Mouse (Mus musculus) common myeloid progenitor, adult 5-6 weeks (primary cell): ENCODE results near the gene Shd. TPM values are rescaled to one million over a fixed set of nuclear protein-coding genes. Genes with fewer than 3 reads are reported as not detected.

Experiments used
- ATAC-seq: replicated peaks from 2 replicates; pipeline ENCODE4 v1.8.0; 2016; ENCODE audit warnings: low read depth, mild to moderate bottlenecking, moderate TSS enrichment, inconsistent platforms; ENCODE audit not compliant: poor library complexity, severe bottlenecking
- total RNA-seq: library from RNA; stranded (forward); fragments of 200-1000, 187-1606 nt; gene quantifications from 2 replicates; pipeline ENCODE4 v1.2.3, GENCODE M21; 2017

Gene Shd
- total RNA-seq, 1 experiment from 2014 or later, result not detected

DNA sequence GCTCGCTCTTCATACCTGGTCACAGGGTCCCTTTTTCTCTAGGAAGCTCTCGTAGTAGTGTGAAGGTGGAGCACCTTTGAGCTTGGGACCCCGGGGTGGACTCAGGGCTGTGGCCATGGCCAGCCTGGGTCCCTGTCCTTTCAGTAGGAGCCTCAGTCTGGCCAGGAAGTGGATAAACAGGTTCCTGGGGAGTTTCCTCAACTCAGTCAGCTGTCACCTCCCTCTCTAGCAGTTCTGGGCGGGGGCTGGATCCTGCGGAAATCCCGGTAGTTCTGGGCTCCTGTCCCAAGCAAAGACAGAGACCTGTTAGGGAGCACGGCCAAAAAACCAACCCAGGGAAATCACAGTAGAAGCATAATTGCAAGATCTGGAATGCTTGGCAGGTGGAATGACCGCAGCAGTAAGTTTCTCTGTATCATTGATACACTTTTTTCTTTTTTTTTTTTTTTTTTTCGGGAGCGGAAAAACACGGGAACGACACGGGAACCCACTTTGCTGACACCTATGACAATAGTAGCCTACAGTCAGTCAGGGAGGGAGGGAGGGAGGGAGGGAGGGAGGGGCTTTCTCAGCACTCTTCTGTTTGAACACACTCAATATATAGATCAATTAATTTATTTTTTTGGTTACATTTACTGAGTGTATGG is 35.3 kb downstream of the Shd start, which contains the start of the genes Stap2 and Mpnd:
Gene Stap2, minus strand, starts transcription at position 170 of the 647 bp plus-strand sequence.
Gene Mpnd, plus strand, starts transcription at position 297 of the 647 bp plus-strand sequence.
- ATAC-seq, result no peak

DNA sequence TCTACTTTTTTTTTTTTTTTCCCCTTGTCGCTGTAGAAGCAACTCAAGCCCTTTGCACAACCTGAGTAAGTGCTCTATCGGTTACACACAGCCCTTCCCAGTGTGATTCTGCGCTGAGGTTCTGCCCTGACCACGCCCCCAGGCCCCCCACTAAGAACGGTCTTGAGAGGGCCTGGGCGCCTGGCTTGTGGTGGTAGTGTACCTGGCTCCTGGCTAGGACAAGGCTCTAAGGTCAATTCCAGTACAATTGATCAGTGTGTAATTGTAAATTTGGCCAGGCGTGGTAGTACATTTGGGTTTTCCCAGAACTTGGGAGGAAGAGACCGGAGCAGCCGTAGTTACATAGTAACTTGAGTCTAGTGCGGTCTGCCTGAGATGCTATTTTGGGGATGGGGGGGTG is 36.7 kb downstream of the Shd start:
- ATAC-seq, result no peak

DNA sequence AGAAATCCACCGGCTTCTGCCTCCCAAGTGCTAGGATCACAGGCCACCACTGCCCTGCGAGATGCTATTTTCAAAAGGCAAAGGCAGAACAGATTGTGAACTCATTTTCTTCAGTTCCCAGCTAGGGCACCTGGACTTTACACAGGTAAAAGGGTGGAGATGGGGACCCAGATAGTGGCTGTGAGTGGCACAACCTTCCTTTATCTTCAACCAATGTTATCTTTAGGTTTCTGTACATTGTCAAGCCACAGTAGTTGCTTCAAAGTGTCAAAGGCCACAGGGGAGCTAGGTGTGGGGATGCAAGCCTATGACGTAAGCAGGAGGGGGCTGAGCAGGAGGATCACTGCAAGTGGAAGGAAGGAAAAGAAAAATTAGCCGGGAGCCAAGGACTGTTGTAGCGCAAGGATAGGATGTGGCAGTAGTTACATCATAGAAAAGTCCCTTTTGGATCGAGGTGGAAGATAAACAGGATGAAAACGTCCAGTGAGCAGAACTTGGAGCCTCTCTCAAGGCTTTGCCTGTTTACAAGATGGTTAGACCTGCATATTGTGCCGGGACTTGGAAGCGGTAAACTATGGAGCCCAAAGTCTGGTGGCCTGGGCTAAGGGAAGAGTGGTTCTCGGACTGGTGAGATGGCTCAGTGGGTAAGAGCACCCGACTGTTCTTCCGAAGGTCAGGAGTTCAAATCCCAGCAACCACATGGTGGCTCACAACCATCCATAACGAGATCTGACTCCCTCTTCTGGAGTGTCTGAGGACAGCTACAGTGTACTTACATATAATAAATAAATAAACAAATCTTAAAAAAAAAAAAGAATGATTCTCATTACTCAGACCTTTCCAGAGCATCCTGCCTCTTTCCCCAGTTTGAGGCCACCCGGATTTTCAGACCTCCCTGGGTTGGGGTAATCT is 37.4 kb downstream of the Shd start:
- ATAC-seq, result no peak

DNA sequence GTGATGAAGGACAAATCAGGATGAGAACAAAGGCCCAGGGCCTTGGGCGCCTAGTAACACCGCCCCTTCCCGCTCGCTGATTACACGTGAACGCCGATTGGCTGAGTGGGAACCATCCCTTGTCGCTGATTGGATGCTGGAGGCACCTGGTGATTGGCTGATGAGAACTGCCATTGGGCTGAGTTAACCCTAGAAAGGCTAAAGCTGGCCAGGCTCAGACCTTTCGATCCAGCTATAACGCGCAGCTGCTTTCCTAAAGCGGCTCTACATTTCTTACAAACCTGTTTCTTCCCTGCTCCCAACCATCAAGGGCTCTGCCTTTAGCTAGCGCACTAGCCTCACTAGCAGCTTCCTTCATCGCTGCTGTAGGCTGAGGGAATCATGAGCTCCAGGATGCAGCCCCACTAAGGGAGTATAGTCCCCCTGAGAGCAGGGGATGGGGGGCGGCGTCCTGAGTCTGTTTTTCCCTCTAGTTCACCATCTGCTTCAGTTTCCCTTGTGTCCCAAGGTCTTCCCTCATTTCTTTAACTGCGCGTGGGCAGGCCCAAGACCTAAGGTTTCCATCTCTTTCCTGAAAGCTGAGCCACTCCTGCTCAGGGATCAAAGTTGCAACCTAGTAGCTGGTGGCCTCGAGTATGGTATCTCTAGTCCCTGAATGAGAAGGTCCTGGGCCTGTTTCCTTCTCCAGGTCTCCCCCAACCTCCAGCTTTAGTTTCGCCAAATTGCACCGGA is 38.3 kb downstream of the Shd start:
- ATAC-seq, result peak; percentile 86

DNA sequence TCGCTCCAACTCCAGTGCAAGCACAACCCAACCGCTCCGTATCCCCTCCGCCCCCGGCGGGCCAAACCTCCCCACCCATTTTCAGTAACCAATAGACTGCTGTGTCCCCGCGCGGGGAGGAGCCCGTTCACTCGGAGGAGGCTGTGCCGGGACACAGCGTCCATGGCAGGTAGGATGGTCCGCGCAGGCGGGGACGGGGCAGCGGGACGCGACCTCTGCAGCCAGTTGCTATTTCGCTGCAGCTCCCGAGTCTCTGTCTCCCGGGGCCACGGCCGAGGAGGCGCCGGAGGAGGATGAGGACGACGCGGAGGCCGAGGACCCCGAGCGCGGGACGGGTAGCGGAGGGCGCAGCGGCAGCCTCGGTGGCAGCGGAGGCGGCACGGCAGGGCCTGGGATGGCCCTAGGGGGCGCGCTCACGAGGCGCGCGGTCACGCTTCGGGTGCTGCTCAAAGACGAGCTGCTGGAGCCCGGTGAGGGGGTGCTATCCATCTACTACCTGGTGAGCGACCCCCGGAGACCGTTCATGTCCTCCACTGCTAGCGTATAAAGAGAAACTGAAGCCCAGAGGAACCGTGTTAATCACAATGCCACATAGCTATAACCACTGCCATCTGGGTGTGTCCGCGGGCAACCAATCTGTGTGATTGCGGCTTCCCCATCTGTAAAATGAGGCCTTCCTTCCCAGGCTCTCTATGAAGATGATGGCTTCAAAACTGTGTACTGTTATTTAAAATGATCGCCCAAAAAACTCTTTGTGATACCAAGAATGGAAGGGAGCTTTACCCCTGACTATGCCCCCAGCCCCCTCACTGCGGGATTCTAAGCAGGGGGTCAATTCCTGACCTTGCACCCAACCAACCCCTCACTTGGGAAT is 39.1 kb downstream of the Shd start:
- ATAC-seq, result peak; percentile 83

DNA sequence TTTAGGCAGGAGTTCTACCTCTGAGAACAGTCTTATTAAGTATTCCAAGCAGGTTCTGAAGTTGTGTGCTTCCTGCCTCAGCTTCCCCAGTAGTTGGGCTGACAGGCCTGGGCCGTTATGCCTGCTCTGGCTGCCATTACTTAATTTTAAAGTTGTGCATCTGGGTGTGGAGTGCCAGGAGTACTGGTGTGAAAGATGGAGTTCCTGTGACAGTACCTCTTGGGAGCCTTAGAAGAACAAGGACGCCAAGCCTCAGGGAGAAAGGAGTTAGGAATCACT is 39.6 kb downstream of the Shd start:
- ATAC-seq, result no peak

DNA sequence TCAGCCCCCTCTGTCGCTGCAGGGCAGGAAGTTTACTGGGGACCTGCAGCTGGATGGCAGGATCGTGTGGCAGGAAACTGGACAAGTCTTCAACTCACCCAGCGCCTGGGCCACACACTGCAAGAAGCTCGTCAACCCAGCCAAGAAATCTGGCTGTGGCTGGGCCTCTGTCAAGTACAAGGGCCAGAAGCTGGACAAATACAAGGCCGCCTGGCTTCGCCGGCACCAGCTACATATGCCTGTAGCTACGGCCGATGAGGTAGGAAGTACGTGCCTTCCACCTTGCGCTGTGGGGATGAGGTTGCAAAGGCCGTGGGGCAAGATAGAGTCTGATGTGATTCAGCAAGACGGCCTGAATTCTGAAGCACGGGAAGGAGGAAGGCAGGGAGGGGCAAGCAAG is 40.0 kb downstream of the Shd start:
- ATAC-seq, result no peak

DNA sequence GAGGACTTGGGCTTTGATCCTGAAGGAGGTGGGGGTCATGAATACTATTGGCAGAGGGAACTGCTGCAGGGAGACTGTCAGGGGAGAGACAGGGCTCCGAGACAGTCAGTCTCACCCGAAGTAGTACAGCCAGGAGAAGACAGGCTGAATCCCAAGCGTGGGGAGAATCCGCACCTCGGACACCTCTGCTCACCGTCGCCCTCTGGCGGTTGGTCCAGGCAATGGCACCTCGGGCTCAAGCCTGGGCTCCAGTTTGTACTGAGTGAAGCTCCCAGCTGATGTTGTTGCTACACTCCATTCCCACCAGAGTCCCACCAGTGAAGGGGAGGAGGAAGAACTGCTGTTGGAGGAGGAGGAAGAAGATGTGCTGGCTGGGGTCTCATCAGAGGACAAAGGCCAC is 40.4 kb downstream of the Shd start:
- ATAC-seq, result peak; percentile 23; the same call in 1 of the 2 replicates

DNA sequence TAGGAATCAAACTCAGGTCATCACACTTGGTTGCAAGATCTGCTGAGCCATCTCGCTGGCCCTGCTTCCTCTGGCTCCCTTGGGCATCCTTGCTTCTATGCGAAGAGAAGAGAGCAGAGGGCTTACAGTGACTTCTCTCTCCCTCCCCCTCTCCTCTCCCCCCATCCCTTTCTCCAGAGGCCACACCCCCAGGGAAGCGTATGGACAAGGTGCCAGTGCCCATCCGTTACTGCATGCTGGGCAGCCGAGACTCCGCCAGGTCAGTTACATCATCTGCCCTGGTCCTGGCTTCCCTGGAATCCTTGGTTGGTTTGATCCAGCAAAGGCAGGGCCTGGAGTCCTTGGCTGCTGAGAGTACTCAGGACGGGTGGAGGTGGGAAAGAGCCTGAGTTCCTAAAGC is 41.2 kb downstream of the Shd start:
- no peak for ATAC-seq

DNA sequence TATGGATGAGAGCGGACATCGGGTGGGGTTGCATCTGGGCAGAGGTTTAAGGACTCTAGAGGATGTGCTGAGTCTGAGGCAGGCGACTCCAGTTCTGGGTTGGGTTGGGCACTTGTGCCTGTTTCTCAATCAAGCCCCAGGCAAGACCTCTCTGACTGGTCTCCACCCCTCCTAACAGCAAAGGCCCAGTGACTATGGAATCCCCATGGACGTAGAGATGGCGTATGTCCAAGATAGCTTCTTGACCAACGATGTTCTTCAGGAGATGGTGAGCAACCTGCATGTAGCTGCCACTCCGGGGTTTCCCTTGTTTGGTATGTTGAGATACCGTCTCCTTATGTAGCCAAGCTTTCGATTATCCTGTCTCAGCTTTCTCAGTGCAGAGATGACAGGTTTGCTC is 45.0 kb downstream of the Shd start:
- no peak for ATAC-seq

DNA sequence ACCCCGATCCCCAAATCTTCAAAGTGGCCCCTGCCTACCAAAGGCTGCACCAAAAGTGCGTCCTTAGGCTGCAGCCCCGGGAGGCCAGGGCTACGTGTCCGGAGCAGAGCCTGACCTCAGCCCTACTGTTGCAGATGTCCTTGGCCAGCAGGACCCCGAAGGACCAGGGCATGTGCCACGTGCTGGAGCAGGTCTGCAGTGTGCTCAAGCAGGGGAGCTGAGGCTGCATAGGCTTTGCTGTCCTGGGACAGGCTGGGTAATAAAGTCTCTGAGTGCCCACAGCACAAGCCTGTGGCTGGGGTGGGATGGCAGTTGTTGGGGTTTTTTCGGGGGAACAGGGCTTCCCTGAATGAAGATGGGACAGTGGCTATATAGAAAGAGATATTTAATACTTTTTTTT is 46.1 kb downstream of the Shd start:
- ATAC-seq, result no peak

DNA sequence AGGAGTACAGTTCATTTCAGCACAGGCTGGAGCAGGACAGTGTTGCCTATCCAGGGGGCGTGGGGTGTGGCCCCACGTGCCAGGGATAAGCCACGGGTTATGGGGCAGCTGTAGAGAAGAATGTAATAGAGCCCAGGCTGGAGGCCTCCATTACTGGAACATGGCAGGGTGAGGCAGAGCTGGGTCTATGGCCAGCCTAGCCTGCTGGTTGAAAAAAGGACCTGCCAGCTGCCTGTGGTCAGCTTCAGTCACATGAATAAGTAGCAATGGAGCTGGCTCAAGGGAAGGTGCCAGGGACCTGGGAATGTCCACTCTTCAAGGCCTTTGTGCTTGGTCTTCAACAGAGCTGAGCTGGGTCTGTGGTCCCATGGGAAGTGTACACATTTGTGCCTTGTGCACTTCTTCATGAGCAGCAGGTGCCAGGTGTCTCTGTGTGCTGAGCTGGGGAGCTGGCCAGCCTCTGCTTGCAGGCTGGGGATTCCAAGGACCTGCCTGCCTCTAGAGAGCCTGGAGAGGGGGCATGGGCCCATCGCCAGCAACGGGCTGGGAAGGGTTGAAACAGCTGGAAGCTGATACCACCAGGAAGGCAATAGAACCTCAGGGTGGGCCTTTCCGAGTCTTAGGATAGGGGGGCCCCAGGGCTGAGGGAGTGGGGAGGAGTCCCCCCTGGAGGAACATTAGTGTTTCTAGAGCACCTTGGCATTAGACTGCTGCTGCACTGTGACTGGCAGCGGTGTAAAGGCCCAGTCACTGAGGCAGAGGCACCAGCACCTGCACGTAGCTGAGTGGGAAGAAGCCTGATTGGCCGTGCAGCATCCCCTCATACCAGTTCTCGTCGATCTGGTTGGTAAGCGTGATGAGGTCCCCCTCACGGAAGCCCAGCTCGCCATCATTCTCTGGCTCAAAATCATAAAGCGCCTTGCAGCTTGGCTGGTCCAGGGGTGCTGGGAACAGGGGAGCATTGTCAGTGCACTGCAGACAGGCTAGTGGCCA is 46.8 kb downstream of the Shd start:
- ATAC-seq, result no peak

DNA sequence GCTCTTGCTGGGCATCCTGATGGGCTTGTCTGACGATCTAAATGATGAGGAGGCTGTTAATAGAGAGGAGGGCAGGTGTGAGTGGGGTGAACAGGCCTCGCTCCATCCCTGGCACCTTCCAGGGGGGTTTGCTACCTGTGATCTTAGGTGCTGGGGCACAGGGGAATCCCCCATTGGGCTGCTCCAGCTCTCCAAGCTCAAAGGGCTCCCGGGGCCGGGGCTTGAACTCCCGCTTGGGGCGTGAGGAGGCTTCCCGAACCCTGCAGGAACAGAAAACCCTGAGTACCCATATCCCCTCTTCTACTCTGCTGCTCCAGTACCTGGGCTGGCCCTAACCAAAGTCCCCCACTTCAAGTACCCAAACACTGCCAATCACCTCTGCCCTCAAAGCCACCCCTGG is 47.6 kb downstream of the Shd start:
- ATAC-seq, result no peak

DNA sequence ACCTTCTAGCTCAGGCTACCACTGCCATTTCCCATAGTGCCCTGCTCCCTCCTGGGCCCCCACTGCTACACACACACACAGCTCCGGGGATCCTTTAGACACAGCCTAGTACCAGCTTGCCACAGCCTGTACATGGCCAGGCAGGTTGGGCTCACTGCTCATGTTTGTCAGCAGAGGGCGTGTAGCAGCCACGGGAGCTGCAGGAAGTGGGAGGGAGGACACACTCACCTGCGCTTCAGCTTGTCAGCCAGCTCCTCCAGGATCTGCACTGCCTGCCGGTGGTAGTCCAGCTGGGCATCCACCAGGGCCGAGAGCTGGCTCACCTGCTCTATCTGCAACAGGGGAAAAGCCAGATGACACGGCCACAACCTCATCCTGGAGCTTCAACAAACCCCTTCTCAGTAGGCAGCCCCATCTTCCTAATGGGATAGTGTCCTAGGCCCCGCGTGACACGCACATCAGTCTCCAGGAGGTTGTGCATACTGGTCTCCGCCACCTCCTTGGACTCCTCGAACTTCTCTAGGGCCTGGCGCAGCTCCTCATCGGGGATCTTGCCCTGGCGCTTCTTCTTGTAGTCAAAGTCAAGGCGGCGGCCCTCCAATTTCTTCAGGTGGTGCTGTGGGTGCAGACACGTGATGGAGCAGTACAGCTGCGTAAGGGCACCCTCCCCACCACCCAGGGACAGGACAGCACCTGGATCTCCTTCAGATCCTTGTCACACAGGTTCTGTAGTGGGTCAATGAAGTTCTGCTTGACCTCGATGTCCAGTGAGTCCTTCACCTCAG is 48.3 kb downstream of the Shd start:
- ATAC-seq, result peak; percentile 33; the same call in 1 of the 2 replicates

DNA sequence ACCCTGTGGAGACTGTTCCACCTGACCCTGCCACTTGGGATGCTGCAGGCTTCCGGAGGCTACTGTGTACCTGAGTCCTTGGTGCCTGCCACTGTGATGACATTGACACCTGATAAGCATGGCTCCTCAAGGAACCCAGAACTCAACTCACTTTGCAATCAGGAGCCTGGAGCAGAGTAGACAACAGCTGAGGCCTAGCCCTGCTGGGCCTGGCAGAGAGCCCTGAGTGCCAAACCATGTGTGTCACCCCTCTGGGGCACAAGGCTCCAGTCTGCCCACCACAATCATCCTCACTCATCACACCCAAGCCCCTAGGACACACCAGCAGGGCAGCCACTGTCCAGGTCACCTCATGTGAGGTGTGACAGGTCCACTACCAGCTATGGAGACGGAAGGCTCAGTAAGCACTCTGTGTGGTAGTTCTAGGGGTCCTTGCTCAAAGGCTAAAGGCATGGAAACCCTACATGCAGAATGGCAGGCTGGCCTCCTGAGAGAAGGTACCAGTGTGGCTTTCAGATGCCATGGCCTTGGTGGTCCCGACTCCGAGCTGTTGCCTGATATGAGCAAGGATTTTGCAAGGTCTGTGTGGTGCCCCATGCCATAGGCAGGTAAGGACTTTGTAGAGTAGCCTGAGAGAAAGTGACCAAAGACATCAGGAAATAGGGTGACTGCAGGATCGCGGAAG is 50.3 kb downstream of the Shd start:
- no peak for ATAC-seq

DNA sequence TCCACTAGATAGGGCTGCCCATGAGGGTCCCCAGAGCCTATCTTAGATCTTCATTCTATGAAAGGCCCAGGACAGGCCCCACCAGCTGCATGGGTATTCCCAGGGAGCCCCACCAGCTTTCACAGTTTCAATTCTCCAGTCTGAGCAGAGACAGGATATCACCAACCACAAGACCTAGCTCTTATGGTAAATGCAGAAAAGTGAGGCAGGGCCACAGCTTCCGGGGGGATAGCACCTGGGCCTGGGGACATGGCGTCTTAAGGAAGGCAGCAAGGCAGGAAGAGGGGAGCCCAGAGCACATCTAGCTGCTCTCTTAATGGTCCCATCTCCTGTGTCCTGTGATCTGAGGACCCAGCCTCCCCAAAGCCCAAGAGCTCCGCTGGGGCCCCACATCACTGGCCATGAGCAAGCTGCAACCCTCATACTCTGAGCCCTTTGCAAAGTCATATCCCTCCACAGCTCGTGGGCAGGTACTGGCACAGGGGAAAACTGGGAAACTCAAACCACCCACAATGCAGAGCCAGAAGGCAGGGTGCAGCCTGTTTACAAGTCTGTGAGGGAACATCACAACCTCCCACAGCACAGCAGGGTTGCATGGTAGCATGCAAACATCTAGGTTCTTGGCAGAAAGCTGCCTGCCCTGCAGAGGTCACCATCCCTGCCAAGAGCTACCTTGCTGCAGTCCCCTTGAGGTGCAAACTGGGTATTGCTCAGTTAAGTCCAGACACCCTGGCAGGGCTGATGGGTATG is 51.1 kb downstream of the Shd start:
- peak; percentile 52 for ATAC-seq
